Mouse (Mus musculus): ENCODE measurements around the gene Xxylt1.
A peak's percentile ranks its signal among the peaks of the same experiment; 100 is the strongest.

Xxylt1 gene

DNA sequence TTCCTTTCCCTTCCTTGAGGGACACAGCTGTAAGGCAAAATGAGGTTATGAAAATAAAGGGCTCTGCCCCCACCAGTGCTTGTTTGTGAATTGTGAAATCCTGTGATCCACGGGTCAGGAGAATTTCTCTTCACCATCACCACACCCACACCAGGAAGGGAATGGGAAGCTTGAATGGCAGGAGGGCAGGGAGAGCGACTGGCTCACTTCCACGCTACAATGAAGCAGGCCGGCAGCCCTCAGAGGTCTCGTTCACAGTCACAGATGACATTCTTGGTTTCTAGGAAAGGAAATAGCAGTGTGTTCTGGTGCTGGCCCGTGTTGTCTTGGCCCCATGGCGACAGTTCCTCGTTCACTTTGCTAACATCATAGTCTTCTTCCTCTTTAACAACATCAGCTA, 136.3 kb downstream of the Xxylt1 start:
- DNase-seq = no peak

DNA sequence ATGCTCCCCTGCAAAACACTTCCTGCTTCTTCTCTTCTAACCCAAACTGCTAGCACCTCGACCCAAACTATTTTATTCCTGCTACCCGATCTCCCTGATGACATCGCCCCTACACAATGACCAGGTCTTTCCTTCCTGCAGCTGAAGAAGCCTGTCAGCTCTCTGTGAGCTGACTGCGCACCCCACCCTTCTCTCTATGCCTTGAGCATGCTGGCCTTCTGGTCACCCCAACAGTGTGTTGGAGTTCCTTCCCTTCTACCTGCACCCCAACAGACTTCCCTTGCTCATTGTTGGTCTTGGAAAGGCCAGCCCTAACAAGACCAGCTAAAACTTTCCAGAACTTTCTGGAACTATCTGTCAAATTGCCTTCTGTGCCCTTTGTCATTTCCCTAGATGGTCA, 137.3 kb downstream of the Xxylt1 start:
- DNase-seq = no peak

- peak; percentile 51 for DNase-seq
Observed at GRCm38 (mm10) chr16:30940699-30941098, 140.5 kb downstream of the Xxylt1 start.

DNA sequence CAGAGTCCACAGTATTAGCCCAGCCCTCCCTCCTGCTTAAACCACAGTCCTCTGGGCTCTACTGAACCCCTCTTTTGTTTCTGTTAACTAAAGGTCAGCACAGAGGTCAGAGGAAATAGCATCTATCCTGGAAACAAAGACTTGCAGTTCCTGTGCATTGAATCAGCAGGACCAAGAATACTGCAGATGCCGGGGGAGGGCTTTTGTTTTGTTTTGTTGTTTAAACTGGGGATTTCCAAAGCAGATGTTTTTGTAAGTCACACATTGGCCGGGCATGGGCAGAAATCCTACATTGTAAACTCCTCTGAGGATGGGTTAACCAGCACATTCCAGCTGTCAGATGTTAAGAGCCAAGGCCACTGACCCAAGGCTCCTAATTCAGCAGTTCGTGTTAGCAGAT, 141.3 kb downstream of the Xxylt1 start:
- peak; percentile 52 for DNase-seq

DNA sequence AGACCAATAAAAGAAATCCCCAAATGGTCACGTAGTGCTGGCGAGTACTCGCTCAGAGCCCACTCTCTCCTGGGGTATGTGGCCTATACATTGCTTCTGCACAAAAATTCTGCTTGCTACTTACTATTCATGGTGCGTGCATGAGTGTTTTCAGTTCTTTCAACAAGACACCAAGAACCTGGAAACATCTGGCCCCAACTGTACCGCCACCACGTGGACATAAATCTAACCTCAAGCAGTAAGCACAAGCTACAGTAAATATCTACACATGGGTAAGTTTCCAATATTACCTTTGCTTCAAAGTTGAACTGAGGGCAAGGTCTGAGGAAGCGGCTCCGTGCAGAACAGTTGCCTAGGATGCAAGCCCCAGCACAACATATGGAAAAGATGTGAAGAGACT, 142.0 kb downstream of the Xxylt1 start:
- no peak for DNase-seq

DNA sequence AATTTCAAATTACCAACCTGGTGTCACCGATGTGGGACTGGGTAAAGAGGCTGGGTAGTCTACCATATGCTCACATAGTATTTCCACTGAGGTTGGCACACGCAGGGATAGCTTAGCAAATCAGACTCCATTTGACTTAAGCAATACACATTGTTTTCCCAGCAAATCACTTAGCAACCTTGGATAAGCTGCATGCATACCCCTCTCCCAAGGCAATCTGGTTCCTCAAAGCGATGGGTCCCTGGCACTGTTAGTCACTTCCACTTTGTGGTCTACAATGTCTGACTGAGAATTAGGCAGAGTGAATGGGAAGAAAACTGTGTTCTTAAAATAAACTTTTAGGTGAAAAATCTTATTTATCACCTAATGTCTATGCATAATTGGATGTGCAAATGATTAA, 142.6 kb downstream of the Xxylt1 start:
- DNase-seq = no peak

DNA sequence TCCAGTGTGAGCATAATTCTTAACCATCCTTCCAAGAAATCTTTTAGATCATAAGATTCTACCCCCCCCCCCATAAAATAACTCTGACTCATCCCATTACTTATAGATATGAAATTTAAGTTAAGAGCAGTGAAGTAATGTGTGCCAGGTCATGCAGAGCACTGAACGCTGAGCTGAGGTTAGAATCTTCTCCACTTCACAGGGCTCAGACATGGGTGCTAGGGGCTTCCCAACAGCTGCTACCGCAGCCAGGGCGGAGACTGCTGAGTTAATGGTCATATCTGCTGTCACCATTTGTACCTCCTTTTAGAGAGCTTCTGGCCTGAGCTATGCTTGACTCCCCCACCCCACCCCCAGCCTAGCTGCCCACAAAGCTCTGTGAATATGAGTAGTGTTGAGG, 143.6 kb downstream of the Xxylt1 start:
- no peak for DNase-seq

DNA sequence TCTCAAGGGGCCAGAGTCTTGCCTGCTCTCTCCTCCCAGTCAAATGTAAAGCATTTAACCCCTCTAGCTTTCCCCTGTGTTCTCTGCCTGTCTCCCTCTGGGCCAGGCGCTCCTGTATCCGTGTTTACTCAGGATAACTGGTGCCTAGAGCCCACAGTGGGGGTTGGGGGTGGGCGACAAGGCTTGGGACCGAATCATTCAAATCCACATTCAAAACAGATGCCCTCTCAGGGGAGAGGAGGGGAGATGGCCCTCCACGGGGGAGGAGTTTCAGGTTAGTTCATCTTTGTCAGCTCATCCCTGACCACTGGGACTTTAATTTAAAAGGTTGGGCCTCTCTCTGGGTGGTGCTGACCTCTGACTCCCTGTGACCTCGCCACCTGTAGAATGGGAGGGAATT, 144.8 kb downstream of the Xxylt1 start:
- no peak for DNase-seq

GRCm38 (mm10) chr16:30936012-30936461, 145.2 kb downstream of the Xxylt1 start:
- DNase-seq = no peak

GRCm38 (mm10) chr16:30934967-30935690, 146.1 kb downstream of the Xxylt1 start:
- no peak for DNase-seq

DNA sequence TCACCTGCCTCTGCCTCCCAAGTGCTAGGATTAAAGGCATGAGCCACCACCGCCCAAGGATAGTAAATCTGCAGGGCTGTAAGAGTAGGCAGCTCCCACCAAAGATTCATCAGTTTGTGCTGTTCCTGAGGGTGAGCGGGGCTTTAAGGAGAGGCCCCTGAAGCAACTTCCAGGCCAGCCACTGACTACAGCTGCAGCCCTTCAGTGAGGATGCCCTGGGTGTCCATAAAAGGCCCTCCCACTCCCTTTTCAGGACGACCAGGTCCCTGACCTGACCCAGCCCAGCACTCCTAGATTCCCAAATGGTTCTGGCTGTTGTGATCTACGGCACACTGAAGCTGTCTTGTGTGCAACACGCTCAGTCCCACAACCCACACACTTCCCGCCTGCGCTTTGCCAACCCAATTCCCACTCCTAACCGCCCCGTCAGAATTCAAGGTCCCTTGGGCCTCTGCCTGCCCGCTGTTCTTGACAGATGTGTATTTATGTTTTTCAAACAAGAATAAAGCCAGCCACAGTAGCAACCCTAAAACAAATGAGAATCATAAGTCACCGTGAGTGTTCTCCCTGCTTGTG, 146.9 kb downstream of the Xxylt1 start:
- DNase-seq = no peak

DNA sequence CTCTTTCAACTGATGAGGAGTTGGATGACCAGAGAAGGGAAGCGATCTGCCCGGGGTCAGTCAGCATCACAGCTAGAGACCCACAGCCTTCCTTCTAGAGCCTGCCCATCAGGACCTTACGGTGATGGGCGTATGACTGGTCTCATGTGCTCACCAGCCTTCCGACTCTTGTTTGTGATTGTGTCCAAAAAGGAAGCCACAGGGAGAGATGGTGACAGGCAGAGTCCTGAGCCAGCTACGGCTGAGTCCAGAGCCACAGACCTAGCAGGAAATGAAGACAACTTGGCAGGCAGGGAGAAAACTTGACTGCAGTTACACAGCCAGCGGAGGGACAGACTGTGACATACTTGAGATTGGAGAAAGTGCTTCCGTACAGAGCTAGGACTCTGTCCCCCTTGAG, 147.9 kb downstream of the Xxylt1 start:
- DNase-seq = no peak

- DNase-seq = no peak
Observed at GRCm38 (mm10) chr16:30932791-30933190, 148.4 kb downstream of the Xxylt1 start.

- no peak for DNase-seq
Observed at GRCm38 (mm10) chr16:30932196-30932595, 149.0 kb downstream of the Xxylt1 start.

DNA sequence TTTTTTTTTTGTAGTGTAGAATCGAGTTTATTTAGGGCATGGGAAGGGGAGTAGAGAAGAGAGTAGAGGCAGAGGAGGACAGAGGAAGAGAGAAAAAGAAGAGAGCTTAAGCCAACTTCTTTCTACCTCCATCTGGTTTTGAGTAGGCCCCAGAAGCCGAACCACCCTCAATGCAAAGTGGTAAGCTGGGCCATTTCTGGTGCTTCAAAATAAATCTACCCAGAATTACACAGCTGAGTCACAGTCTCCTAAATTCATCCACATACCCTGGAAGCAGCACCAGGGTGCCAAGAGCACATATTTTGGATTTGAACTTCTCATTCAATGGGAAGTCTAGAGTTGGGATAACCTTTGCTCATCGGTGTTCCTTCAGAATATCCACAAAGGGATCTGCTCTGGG, 152.1 kb downstream of the Xxylt1 start:
- DNase-seq = no peak

DNA sequence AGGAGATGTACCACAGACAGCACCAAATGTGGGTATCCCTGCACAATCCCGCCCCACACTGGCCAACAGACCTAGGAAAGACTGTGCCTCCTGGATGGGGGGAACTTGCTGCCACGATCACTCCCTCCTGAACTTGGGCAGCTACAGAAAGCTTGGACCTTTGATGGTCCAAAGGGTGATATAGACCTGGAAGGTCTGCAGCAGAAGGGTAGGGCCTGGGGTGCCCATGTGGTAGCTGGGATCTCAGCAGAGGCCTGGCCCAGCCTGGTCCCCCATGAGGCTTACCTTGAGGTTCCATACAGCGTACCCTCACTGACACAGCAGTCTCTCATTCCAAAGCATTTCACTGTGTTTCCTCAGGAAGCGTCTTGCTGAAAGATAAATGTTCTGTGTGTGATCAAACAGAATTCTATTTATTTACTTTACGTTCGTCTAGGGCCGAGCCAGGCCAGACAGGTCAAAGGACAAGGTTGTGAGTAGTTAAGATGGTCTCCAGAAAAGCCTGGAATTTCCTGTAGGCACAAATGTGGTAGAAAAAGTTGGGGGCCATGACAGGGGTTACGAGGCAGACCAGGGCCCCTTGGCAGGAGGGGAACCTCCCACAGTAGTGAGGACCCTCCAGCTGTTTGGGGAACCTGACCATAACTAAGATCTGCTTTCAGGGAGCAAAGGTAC, 153.0 kb downstream of the Xxylt1 start:
- DNase-seq = no peak

DNA sequence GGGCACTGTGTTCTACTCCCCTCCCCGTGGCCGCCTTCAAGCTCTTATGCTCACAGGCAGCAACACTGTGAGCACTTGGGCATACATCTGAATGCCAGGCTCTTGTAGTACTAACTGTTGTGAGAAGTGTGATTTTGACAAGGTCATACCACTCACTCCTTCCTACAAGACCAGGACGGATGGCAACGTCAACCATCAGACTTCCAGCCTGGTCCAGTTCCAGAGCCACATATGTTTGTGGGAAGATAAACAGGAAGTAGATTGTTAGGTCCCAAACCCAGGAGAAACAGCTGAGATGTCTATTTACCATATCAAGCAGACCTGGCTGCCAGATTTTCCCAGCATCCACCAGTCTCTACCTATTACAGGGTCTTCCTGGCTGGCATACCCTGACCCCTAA, 155.7 kb downstream of the Xxylt1 start:
- DNase-seq = no peak

DNA sequence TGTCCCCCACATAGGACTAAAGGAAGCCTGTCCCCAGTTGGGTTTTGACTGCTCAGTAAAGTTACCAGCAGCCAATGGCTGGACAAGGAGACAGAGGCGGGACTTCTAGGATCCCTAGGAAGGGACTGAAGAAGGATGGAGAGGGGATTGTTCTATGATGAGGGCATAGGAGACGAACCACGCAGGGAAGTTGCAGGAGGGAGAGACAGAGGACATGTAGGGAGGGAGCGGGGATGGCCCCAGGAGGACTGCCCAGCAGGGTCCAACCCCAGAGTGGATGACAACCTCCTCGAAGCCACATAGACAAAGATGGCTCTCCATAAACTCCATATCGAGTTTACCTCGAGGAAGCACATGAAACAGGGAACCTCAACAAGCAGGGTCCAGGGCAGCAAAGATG, 157.3 kb downstream of the Xxylt1 start:
- no peak for DNase-seq

DNA sequence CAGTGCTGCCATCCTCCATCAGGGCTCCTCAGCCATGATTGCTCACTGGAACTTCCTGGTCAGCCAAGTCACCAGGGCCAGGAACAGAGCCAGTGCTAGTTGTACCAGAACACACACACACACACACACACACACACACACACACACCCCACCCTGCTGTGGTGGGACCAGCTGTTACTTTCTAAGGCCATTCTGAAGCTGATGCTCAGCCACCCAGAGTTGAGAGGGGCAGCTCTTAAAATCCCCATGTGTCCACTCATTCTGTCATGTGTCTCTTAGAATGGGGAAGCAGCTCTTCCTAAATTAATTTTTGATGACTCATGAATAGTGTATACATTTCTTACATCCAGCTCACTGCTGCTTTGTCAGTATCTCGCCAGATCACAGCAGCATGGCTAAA, 158.7 kb downstream of the Xxylt1 start:
- DNase-seq = peak; percentile 56

DNA sequence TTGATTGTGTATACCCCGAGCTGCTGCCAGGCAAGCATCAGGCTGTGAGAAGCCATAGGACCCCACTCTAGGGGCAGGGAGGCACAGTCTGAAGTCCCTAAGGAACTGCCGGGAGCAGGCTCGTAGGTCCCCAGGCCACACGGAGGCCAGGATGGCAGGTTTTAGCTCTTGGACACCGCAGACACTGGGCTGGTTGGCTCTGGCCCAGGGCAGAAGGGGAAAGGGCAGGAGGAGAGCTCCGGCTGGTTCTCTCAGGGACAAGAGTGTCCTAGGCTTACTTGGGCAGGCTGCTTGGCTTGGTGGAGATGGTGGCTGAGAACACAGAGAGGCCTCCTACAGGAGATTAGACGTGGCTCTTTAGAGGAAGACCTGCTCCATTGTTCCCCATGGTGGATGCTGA, 162.4 kb downstream of the Xxylt1 start:
- DNase-seq = no peak

DNA sequence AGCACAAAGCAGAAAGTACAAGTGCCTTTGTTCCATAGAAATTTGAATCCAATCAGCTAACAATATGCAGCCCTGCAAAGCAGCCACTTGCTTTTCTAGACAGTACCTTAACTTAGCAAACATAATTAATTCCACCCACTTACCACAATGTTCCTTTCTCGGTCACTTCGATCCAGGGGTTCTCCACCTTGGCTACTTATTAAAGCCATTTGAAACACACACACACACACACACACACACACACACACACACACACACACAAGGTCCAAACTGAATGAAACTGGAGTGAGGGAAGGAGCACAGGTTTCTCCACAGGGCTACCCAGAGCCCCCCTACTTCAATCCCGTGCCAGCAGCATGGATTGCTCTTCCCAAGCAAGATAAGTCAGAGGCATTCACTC, 164.3 kb downstream of the Xxylt1 start:
- DNase-seq = no peak

DNA sequence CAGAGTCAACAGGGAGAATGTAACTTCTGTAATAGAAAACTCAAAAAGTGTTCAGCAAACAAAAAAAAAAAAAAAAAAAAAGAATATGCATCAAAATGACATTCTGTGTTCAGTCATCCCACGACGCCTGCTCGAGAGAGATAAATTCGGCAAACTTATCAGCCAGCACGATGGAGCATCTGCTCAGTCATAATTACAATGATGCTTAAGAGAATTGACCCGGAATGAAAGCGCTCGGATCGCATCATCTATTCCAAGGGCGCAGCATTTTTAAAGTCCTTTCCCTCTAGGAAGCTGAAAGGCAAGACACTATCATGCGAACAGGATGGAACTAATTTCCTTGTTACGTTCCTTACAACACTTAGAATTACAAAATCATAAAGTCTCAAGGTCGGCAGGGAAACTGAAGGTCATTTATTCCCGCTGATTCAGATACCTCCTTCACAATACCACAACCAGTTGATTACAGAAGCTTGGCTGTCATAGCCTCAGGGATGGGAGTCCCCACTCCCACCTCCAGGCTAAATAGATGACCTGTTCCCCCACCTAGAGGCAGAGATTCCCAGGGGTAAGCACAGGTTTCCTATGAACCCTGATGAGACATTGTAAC, 165.5 kb downstream of the Xxylt1 start:
- peak; percentile 31 for DNase-seq

All from retina, postnatal 1 day (tissue).